Mouse (Mus musculus): Measurements from ENCODE around the gene Entpd1. TPM values are rescaled to one million over a fixed set of nuclear protein-coding genes. Genes with fewer than 3 reads are reported as not detected.

The Entpd1 gene
- total RNA-seq, 2 experiments from 2014 or later: 29.3 to 31.0 TPM

GRCm38 (mm10) chr19:40661108-40661507, 48.9 kb downstream of the Entpd1 start:
- DNase-seq (ENCODE audit: low spot score in 2 of 2): no peak

- DNase-seq (ENCODE audit: low spot score in 2 of 2): no peak
These were observed 49.7 kb downstream of the Entpd1 start for GRCm38 (mm10) chr19:40661874-40662273.

GRCm38 (mm10) chr19:40662727-40663126, 50.6 kb downstream of the Entpd1 start:
- no peak for DNase-seq (ENCODE audit: low spot score in 2 of 2)

GRCm38 (mm10) chr19:40665778-40666177, 53.6 kb downstream of the Entpd1 start:
- no peak for DNase-seq (ENCODE audit: low spot score in 2 of 2)

- no peak for DNase-seq (ENCODE audit: low spot score in 2 of 2)
These were observed 54.9 kb downstream of the Entpd1 start for GRCm38 (mm10) chr19:40667111-40667510.

- DNase-seq (ENCODE audit: low spot score in 2 of 2): no peak
These were observed 63.2 kb downstream of the Entpd1 start for GRCm38 (mm10) chr19:40675329-40675728.

GRCm38 (mm10) chr19:40678087-40678486, 65.9 kb downstream of the Entpd1 start:
- DNase-seq (ENCODE audit: low spot score in 2 of 2): no peak

- DNase-seq (ENCODE audit: low spot score in 2 of 2): peak; percentile 27 to 50
These were observed 66.6 kb downstream of the Entpd1 start for GRCm38 (mm10) chr19:40678532-40679307.

- DNase-seq (ENCODE audit: low spot score in 2 of 2): no peak
These were observed 67.5 kb downstream of the Entpd1 start for GRCm38 (mm10) chr19:40679632-40680031.

- DNase-seq (ENCODE audit: low spot score in 2 of 2): no peak
These were observed 72.0 kb downstream of the Entpd1 start for GRCm38 (mm10) chr19:40684124-40684523.

- DNase-seq (ENCODE audit: low spot score in 2 of 2): no peak
These were observed 72.4 kb downstream of the Entpd1 start for GRCm38 (mm10) chr19:40684566-40684965.

GRCm38 (mm10) chr19:40687291-40687927, 75.2 kb downstream of the Entpd1 start:
- DNase-seq (ENCODE audit: low spot score in 2 of 2): no peak

GRCm38 (mm10) chr19:40693201-40693600, 81.0 kb downstream of the Entpd1 start:
- DNase-seq (ENCODE audit: low spot score in 2 of 2): no peak

GRCm38 (mm10) chr19:40696116-40696515, 84.0 kb downstream of the Entpd1 start:
- DNase-seq (ENCODE audit: low spot score in 2 of 2): no peak

- no peak for DNase-seq (ENCODE audit: low spot score in 2 of 2)
These were observed 86.1 kb downstream of the Entpd1 start for GRCm38 (mm10) chr19:40698103-40698853.

- no peak for DNase-seq (ENCODE audit: low spot score in 2 of 2)
These were observed 87.7 kb downstream of the Entpd1 start for GRCm38 (mm10) chr19:40699816-40700215.

- DNase-seq (ENCODE audit: low spot score in 2 of 2): no peak
These were observed 90.2 kb downstream of the Entpd1 start for GRCm38 (mm10) chr19:40702406-40702805.

GRCm38 (mm10) chr19:40712889-40713628, 100.9 kb downstream of the Entpd1 start:
- no peak for DNase-seq (ENCODE audit: low spot score in 2 of 2)

GRCm38 (mm10) chr19:40714700-40715099, 102.5 kb downstream of the Entpd1 start:
- DNase-seq (ENCODE audit: low spot score in 2 of 2): no peak

- no peak for DNase-seq (ENCODE audit: low spot score in 2 of 2)
These were observed 104.8 kb downstream of the Entpd1 start for GRCm38 (mm10) chr19:40716981-40717380.

GRCm38 (mm10) chr19:40719439-40720105, 107.4 kb downstream of the Entpd1 start:
- no peak for DNase-seq (ENCODE audit: low spot score in 2 of 2)

All from gastrocnemius, postnatal 4 days (tissue).